Mouse (Mus musculus): Measurements from ENCODE around the gene Zfp420.

DNA sequence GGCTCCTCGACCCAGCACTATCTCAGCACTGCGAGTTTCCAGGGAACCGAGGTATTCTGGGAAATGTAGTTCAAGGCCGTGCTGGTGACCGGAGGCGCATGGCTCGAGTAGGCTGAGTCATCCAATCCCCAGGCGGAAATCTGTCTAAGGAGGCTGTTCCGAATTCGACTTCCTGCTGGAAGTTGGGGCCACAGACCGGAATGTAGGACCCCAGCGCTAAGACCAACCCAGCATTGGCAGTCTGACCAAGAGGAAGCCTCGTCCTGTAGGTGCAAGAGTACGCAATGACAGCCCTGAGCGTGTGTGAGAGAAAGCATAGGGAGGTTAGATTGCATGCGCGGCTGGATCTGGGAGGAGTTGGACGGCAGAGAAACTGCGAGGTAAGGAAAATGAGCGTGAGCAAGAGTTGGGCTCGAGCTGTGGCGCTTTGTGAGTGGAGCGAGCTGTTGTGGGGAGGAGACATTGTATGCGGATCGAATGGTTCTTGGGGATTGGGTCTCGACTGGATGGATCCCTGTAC lies 43.8 kb upstream of the Zfp420 start, which contains the start of gene Zfp790:
- TF ChIP-seq GATA2 (IDR thresholded peaks at IDR 0.05; ENCODE audit: borderline replicate concordance, low read depth, low read length) (no peak), CTCF (IDR thresholded peaks at IDR 0.05; ENCODE audit: low read depth, low read length) (no peak)

Measured in G1E (cell line).